Mouse (Mus musculus) brain, embryonic 14.5 days (tissue): ENCODE data around the gene Ypel5.

Experiments
- CTCF ChIP-seq: fragments of 200-500 bp; IDR thresholded peaks from 2 replicates; pipeline ENCODE4 v1.5.1; 2012; ENCODE audit warnings: inconsistent platforms, mild to moderate bottlenecking, moderate library complexity, borderline replicate concordance; ENCODE audit not compliant: insufficient read depth, insufficient read length; ENCODE audit errors: extremely low read depth
- POLR2A ChIP-seq: fragments of 200-500 bp; IDR thresholded peaks from 2 replicates; pipeline ENCODE4 v1.6.1; 2012; ENCODE audit warnings: mild to moderate bottlenecking, inconsistent platforms, borderline replicate concordance; ENCODE audit not compliant: poor library complexity, insufficient read depth, insufficient read length, severe bottlenecking; ENCODE audit errors: extremely low read depth

DNA sequence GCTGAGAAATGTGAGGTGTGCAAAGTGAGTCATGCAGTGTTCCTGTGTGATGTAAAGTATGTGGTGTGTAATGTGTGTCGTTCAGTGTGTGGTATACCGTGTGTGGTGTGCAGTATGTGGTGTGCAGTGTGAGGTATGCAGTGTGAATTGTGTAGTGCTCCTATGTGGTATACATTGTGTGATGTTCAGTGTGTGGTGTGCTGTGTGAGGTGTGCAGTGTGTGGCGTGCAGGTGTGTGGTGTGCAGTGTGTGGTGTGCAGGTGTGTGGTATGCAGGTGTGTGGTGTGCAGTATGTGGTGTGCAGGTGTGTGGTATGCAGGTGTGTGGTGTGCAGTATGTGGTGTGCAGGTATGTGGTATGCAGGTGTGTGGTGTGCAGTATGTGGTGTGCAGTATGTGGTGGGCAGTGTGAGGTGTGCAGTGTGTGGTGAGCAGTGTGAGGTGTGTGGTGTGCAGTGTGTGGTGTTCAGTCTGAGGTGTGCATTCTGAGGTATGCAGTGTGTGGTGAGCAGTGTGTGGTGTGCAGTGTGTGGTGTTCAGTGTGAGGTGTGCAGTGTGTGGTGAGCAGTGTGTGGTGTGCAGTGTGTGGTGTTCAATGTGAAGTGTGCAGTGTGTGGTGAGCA is 30.5 kb downstream of the Ypel5 start:
- no peak for TF ChIP-seq CTCF
- TF ChIP-seq POLR2A = no peak
